Mouse (Mus musculus): ENCODE measurements around the gene Znrf2. TPM values are rescaled to one million over a fixed set of nuclear protein-coding genes. Genes with fewer than 3 reads are reported as not detected.

The Znrf2 gene
- polyA plus RNA-seq, 2 experiments = 5.5 to 6.3 TPM

DNA sequence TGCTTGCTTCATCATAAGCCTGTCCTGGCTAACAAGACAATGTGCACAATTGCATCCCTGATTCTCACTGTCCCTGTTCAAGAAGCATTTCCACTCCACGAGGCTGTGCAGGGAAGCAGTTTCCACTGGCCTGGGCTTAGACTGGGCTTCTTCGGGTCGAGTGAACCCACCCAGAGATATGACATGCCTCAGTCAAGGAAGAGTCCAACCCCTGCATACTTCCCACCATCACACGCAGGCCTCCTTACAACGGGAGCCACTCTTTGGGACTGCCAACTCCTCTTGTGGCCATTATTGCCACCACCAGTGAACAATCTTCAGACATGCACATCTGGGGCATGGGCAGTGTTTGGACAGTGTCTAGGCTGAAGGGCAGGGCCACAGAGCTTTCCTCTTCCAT lies 101.8 kb downstream of the Znrf2 start:
- no peak for TF ChIP-seq POLR2A (IDR thresholded peaks at IDR 0.05; ENCODE audit: borderline replicate concordance, extremely low read depth, insufficient read depth, insufficient read length)
- H3K4me2 ChIP-seq (replicated peaks; ENCODE audit: low read depth, low read length, severe bottlenecking) = no peak overlapping the region
- H3K27me3 ChIP-seq (ENCODE audit: control insufficient read depth, insufficient read depth, low read length) = no peaks in the 10 kb centered on the region
- DNase-seq (ENCODE audit: low spot score) (no peak), ATAC-seq (ENCODE audit: low FRiP score, low read depth) (no peak)
- H3K9me3 ChIP-seq (ENCODE audit: control insufficient read depth, low read length) = no peaks in the 10 kb centered on the region
- no peak overlapping the region for H3K4me3 ChIP-seq (replicated peaks; ENCODE audit: low read length)
- no peak overlapping the region for H3K9ac ChIP-seq (ENCODE audit: low read depth, low read length, severe bottlenecking)
- no peak overlapping the region for H3K27ac ChIP-seq (replicated peaks; ENCODE audit: low read depth, low read length)
- no peaks in the 10 kb centered on the region for H3K4me1 ChIP-seq (ENCODE audit: control insufficient read depth, insufficient read depth, low read length)
- no peaks in the 10 kb centered on the region for H3K36me3 ChIP-seq (ENCODE audit: control insufficient read depth, insufficient read depth, low read length)
- WGBS = 85% methylated on average over 5 of the region's 5 CpGs

DNA sequence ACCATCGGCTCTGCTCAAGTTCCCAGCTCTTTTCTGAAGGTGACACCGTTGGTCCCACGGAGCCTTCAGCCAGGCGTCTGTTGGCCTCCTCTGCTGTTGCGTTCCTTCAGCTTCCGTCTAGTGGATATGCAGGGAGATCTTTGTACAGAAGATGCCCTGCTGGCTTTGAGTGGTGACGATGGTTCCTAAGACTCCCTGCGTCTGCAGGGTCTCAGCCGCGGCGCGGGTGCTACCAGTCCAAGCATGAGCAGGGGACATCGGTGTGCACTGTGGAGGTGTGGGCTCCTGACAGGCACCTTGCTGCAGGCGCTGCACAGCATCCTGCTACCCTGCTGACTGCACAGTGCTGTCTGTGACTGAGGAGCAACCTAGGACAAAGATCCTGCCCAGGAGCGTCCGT lies 107.8 kb downstream of the Znrf2 start:
- WGBS = 89% methylated on average over 16 of the region's 16 CpGs
- H3K27me3 ChIP-seq (ENCODE audit: control insufficient read depth, insufficient read depth, low read length) = no peaks in the 10 kb centered on the region

DNA sequence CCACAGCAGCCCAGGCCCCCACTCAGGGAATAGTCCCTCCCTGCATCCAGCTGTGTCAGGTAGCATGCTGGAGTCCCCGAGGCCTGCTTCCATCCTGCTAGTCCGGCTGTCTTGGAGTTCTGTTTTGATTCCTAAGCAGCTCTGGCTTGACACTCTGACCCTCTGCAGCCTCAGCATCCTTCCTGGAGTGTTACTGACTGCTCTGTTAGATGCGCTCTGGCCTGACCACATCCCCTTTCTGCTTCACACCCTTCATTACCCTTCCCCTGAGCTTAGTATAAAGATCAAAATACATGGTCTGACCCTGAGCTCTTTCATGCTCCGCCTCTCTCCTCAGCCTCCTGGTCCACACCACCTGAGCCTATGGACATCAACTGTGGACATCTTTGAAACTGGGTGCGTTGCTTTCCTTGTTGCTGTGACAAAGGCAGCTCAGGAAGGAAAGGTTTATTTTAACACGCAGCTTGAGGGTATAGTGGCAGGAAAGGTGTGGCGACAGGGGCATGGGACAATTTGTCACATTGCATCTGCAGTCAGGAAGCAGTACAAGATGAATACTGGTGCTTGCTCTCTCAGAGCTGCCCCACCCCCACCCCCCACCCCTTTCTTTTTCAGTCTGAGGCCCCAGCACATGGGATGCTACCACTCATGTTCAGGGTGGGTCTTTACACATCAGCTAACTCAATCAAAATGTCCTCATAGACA lies 109.2 kb downstream of the Znrf2 start:
- 70% methylated on average over 7 of the region's 7 CpGs for WGBS
- TF ChIP-seq POLR2A (IDR thresholded peaks at IDR 0.05; ENCODE audit: borderline replicate concordance, extremely low read depth, insufficient read depth, insufficient read length) = no peak
- Histone ChIP-seq H3K27ac (replicated peaks; ENCODE audit: low read depth, low read length) (no peak overlapping the region), H3K9ac (ENCODE audit: low read depth, low read length, severe bottlenecking) (no peak overlapping the region), H3K4me2 (replicated peaks; ENCODE audit: low read depth, low read length, severe bottlenecking) (no peak overlapping the region), H3K27me3 (ENCODE audit: control insufficient read depth, insufficient read depth, low read length) (no peaks in the 10 kb centered on the region), H3K4me1 (ENCODE audit: control insufficient read depth, insufficient read depth, low read length) (no peaks in the 10 kb centered on the region), H3K9me3 (ENCODE audit: control insufficient read depth, low read length) (no peaks in the 10 kb centered on the region), H3K4me3 (replicated peaks; ENCODE audit: low read length) (no peak overlapping the region), H3K36me3 (ENCODE audit: control insufficient read depth, insufficient read depth, low read length) (no peaks in the 10 kb centered on the region)
- DNase-seq (ENCODE audit: low spot score) = no peak
- ATAC-seq (ENCODE audit: low FRiP score, low read depth) = no peak

More for the DNA sequence above, 107.8 kb downstream of the Znrf2 start:
- no peak overlapping the region for H3K4me2 ChIP-seq (replicated peaks; ENCODE audit: low read depth, low read length, severe bottlenecking)
- no peak overlapping the region for H3K9ac ChIP-seq (ENCODE audit: low read depth, low read length, severe bottlenecking)
- H3K36me3 ChIP-seq (ENCODE audit: control insufficient read depth, insufficient read depth, low read length) = no peaks in the 10 kb centered on the region
- no peak overlapping the region for H3K4me3 ChIP-seq (replicated peaks; ENCODE audit: low read length)
- H3K4me1 ChIP-seq (ENCODE audit: control insufficient read depth, insufficient read depth, low read length) = no peaks in the 10 kb centered on the region
- no peak overlapping the region for H3K27ac ChIP-seq (replicated peaks; ENCODE audit: low read depth, low read length)
- DNase-seq (ENCODE audit: low spot score) (no peak), ATAC-seq (ENCODE audit: low FRiP score, low read depth) (no peak)
- no peaks in the 10 kb centered on the region for H3K9me3 ChIP-seq (ENCODE audit: control insufficient read depth, low read length)
- no peak for TF ChIP-seq POLR2A (IDR thresholded peaks at IDR 0.05; ENCODE audit: borderline replicate concordance, extremely low read depth, insufficient read depth, insufficient read length)

DNA sequence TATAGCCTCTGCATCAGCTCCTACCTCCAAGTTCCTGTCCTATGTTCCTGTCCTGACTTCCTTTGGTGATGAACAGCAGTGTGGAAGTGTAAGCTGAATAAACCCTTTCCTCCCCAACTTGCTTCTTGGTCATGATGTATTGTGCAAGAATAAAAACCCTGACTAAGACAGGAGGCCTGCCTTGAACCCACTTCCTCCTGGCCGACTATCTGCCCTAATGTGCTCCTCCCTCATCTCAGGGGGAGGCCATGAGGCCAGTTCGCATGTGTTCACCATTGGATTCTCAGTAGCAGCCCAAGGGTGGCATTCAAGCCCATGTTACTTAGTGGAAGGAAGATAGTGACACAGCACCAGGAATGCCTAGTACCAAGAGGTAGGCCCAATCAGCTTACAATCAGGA lies 110.2 kb downstream of the Znrf2 start:
- ATAC-seq (ENCODE audit: low FRiP score, low read depth) (no peak), DNase-seq (ENCODE audit: low spot score) (no peak)
- Histone ChIP-seq H3K9me3 (ENCODE audit: control insufficient read depth, low read length) (no peaks in the 10 kb centered on the region), H3K27me3 (ENCODE audit: control insufficient read depth, insufficient read depth, low read length) (no peaks in the 10 kb centered on the region), H3K4me3 (replicated peaks; ENCODE audit: low read length) (no peak overlapping the region), H3K36me3 (ENCODE audit: control insufficient read depth, insufficient read depth, low read length) (no peaks in the 10 kb centered on the region), H3K27ac (replicated peaks; ENCODE audit: low read depth, low read length) (no peak overlapping the region), H3K9ac (ENCODE audit: low read depth, low read length, severe bottlenecking) (no peak overlapping the region), H3K4me2 (replicated peaks; ENCODE audit: low read depth, low read length, severe bottlenecking) (no peak overlapping the region), H3K4me1 (ENCODE audit: control insufficient read depth, insufficient read depth, low read length) (no peaks in the 10 kb centered on the region)
- 71% methylated on average over 2 of the region's 2 CpGs for WGBS
- no peak for TF ChIP-seq POLR2A (IDR thresholded peaks at IDR 0.05; ENCODE audit: borderline replicate concordance, extremely low read depth, insufficient read depth, insufficient read length)

DNA sequence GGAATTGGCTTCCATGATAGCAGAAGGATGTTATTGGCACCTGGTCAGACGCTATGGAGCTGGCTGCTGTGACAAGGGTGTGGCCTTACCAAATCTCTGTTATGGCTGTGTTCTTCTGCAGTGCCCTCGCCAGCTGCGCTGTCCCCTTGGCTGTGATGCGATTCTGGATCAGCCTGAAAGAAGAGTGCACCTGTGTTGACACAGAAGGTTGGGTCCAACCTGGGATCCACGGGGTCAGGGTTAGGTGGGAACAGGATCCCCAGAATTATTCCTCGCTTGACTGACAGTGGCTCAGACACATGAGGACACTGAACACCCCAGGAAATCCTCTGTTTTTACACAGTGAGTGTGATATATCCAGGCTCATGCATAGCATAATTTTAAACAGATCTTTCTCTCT lies 111.2 kb downstream of the Znrf2 start:
- no peak for TF ChIP-seq POLR2A (IDR thresholded peaks at IDR 0.05; ENCODE audit: borderline replicate concordance, extremely low read depth, insufficient read depth, insufficient read length)
- DNase-seq (ENCODE audit: low spot score) (no peak), ATAC-seq (ENCODE audit: low FRiP score, low read depth) (no peak)
- no peaks in the 10 kb centered on the region for H3K27me3 ChIP-seq (ENCODE audit: control insufficient read depth, insufficient read depth, low read length)
- H3K9ac ChIP-seq (ENCODE audit: low read depth, low read length, severe bottlenecking) = no peak overlapping the region
- H3K4me3 ChIP-seq (replicated peaks; ENCODE audit: low read length) = no peak overlapping the region
- no peak overlapping the region for H3K4me2 ChIP-seq (replicated peaks; ENCODE audit: low read depth, low read length, severe bottlenecking)
- no peaks in the 10 kb centered on the region for H3K4me1 ChIP-seq (ENCODE audit: control insufficient read depth, insufficient read depth, low read length)
- H3K36me3 ChIP-seq (ENCODE audit: control insufficient read depth, insufficient read depth, low read length) = no peaks in the 10 kb centered on the region
- no peak overlapping the region for H3K27ac ChIP-seq (replicated peaks; ENCODE audit: low read depth, low read length)
- WGBS = 92% methylated on average over 6 of the region's 6 CpGs
- H3K9me3 ChIP-seq (ENCODE audit: control insufficient read depth, low read length) = no peaks in the 10 kb centered on the region

All from limb, embryonic 14.5 days (tissue).